Mouse (Mus musculus): ENCODE data around the gene Ccdc163.
"Not testable (repeated sequence)": the region's sequence is repeated elsewhere in the genome, so short reads cannot be mapped to it uniquely, and the experiment has no call there.

Gene Ccdc163

GRCm38 (mm10) chr4:116708201-116708764 is at the start of gene Ccdc163, which contains the start of gene Mmachc:
Gene Ccdc163, plus strand, starts transcription at chr4:116708509.
Gene Mmachc, minus strand, starts transcription at chr4:116708406.
- peak; percentile 92 for DNase-seq

- no peak for DNase-seq
Measured at GRCm38 (mm10) chr4:116659474-116659873, 48.8 kb upstream of the Ccdc163 start.

- DNase-seq = not testable (repeated sequence)
Measured at GRCm38 (mm10) chr4:116659916-116660315, 48.4 kb upstream of the Ccdc163 start.

GRCm38 (mm10) chr4:116660829-116661228 is 47.5 kb upstream of the Ccdc163 start:
- no peak for DNase-seq

DNA sequence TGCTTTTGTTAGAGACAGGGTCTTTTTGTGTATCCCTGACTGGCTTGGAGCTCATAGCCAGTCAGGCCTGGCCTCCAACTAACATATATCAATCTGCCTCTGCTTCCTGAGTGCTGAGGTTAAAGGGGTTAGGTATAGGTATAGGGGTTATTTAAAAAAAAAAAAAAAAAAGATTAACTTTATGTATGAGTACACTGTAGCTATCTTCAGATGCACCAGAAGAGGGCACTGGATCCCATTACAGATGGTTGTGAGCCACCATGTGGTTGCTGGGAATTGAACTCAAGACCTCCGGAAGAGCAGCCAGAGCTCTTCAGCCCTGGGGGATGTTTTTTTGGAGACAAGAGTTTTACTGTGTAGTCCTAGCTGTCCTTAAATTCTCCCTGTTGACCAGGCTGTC is 46.3 kb upstream of the Ccdc163 start:
- DNase-seq = no peak

GRCm38 (mm10) chr4:116666625-116667024 is 41.7 kb upstream of the Ccdc163 start:
- no peak for DNase-seq

DNA sequence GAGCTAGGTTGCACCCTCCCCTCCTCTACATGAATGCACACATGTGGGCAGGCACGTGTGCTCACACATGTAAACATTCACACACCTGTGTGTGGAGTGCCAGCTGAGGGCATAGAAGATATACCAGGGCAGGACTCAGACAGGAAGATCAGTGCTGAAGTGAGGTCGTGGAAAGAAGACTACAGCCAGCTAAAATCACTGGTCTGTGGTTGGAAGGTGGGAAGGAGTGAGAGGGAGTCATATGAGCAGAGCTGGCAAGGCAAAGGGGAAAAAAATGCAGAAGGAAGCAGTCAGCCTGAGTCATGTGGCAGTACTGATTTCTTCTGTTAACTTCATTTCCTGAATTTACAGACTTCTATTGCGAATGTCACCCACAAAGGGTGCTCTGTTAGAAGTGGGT is 40.2 kb upstream of the Ccdc163 start:
- DNase-seq = no peak

DNA sequence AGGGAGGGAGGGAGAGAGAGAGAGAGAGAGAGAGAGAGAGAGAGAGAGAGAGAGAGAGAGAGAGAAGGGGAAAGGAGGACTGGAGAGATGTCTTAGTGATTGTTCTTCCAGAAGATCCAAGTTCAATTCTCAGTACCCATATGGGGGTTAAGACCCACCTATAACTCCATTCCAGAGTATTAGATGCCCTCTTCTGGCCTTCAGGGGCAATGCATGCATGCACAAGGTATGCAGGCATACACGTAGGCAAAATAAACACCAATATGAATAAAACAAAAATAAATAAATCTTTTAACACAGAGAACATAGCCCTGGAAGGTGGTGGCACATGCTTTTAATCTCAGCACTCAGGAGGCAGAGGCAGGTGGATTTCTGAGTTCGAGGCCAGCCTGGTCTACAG is 39.0 kb upstream of the Ccdc163 start:
- no peak for DNase-seq

- DNase-seq = no peak
Measured at GRCm38 (mm10) chr4:116672785-116673184, 35.5 kb upstream of the Ccdc163 start.

- DNase-seq = not testable (repeated sequence)
Measured at GRCm38 (mm10) chr4:116674761-116675160, 33.5 kb upstream of the Ccdc163 start.

GRCm38 (mm10) chr4:116676027-116676426 is 32.3 kb upstream of the Ccdc163 start:
- DNase-seq = no peak

DNA sequence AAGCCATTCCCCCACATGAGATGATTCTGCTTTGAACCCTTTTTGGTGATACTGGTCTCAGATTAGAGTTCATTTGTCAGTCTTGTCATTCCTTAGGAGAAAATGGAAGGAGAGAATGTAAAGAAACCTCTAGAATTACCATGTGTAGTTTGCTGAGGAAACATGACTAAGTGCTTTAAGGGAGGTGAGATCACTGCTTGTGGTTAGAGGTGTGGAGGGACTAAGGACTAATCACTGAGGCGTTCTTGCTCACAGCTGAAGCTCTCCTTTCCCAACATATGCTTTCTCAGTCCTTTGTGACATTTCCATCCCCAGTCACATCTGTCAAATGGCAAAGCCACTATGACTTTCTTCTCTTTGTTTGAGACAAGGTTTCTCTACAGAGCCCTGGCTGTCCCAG is 30.5 kb upstream of the Ccdc163 start:
- no peak for DNase-seq

- DNase-seq = no peak
Measured at GRCm38 (mm10) chr4:116679141-116679540, 29.2 kb upstream of the Ccdc163 start.

DNA sequence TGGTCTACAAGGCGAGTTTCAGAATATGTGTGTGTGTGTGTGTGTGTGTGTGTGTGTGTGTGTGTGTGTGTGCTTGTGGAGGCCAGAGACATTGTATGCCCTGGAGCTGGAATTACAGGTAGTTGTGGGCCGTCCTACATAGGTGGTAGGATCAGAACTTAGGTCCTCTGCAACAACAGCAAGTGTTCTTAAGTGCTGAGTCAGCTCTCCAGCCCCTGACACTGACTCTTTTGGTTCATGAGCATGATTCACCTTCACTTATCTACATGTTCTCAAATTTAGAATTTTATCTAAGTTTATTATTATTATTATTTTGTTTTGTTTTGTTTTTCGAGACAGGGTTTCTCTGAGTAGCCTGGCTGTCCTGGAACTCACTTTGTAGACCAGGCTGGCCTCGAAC is 27.8 kb upstream of the Ccdc163 start:
- DNase-seq = not testable (repeated sequence)

DNA sequence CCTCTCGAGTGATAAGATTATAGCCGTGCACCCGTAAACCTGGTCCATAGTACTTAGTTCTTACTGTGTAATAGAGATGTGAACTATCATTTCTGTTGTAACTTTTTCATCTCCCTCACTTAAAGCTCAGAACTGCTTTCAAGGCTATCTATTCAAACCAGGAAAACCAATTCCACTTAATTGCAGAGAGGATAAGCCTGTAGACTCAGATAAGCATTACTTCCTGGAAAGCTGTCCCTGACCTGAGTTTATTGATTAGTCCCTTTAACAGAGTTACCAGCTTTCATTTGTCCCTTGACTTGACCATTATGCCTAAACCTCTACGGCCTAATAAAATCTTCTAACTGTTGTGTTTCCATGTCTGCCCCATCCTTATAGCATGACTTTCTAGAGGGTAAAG is 24.4 kb upstream of the Ccdc163 start:
- DNase-seq = no peak

DNA sequence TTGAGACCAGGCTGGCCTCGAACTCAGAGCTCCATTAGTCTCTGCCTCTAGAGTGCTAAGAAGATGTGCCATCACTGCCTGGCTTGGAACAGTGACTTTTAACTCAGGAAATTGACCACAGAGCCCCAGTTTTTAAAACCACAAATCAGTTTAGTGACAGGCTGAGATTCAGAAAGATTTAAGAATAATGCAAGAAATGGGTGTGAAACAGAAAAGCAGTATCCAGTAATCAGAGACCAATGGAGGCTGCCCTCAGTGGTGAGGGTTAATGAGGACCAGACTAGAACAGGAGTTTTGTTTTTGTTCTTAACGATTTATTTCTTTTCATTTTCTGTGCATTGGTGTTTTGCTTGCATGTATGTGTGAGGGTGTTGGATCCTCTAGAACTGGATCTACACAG is 23.6 kb upstream of the Ccdc163 start:
- DNase-seq = no peak

GRCm38 (mm10) chr4:116685402-116686061 is 22.8 kb upstream of the Ccdc163 start, which contains the start of gene Prdx1:
Gene Prdx1, plus strand, starts transcription at chr4:116685544.
- DNase-seq = peak; percentile 89

DNA sequence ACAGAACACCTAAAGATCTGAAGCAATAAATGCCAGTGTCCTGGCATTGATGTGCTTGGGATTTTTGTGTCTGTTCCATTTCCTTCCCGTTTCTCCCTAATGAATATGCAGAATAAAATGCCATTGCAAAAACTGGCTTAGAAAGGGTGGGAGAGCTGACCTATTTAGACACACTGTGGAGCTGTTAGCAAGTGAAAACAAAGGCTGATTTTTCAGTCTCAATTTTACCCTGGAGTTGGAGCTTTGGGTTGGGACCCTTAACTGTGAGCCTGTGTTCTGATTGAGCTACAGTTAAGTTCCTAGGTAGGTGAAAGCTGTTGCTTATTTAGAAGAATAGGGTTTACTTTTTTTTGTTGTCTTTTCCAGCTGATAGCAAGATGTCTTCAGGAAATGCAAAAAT is 21.3 kb upstream of the Ccdc163 start:
- DNase-seq = no peak

DNA sequence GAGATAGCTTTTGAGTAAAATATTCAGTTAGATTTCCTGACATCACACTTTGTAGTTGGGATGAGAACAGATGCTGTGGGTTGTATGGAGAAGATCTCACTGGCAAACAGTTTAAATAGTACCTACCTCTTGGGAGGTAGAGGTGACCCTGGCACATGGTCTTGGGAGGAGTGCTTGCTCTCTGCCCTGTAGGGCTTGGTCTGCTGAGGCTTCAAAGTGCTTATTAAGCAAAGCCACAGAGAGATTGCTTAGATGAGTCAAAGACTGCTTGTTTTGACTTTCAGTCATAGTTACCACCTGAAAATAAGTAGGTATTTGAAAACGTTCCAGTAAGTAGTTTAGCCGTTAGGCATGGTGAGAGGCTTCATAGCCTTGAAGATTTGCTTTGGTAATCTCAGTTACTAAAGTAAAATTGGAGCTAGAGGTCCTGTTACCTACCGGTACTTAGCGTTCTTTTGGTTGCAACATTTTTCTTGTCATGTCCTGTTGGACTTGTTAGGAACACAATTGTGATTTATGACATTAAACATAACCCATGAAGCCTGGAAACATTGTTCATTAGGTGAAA is 18.9 kb upstream of the Ccdc163 start:
- DNase-seq = no peak

DNA sequence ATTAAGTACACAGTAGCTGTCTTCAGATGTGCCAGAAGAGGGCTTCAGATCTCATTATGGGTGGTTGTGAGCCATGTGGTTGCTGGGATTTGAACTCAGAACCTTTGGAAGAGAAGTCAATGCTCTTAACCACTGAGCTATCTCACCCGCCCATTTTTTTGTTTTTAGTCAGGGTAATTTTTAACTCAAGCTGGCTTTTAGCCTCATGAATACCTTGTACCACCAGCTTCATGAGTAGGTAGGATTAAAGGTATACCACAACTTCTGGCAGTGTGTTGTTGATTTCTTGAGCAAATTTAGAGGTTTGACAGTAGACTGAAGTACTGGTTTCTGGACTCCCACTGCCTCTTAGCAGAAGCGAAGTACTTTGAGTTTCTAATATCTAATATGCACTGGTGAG is 16.2 kb upstream of the Ccdc163 start:
- no peak for DNase-seq

GRCm38 (mm10) chr4:116693785-116694184 is 14.5 kb upstream of the Ccdc163 start:
- no peak for DNase-seq

GRCm38 (mm10) chr4:116698693-116699342 is 9.5 kb upstream of the Ccdc163 start:
- DNase-seq = no peak

GRCm38 (mm10) chr4:116700964-116701363 is 7.3 kb upstream of the Ccdc163 start:
- no peak for DNase-seq

DNA sequence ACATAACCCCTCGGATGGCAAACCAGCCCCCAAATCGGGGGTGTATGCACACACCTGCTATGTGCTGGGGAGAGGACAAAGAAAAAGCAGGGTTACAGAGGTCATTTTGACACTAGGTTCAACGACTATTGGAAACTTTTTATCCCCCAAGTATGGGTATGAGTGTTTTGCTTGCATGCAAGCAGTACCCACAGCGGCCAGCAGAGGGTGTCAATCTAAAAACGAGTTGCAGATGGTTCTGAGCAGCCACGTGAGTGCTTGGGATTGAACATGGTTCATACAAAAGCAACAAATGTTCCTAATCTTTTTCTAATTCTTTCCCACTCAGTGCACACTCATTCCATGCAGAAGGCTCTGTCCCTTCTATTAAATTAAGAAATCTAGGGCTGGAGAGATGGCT is 4.5 kb upstream of the Ccdc163 start:
- no peak for DNase-seq

Data from right cerebral cortex, postnatal 25 days (tissue).